Mouse (Mus musculus) heart, adult 2 months (tissue): ENCODE data around the gene Usp36. TPM values are rescaled to one million over a fixed set of nuclear protein-coding genes. Genes with fewer than 3 reads are reported as not detected.

Experiments used
- DNase-seq, 2 experiments: peaks; one replicate each; pipeline ENCODE4 v3.0.0; 2021
- H3K27ac ChIP-seq: fragments of 200-600 bp; 2 replicates; pipeline ENCODE4 v1.8.1; 2022
- H3K27me3 ChIP-seq: fragments of 200-500 bp; 2 replicates; pipeline ENCODE4 v1.6.1; 2012; ENCODE audit warnings: mild to moderate bottlenecking, low read length, inconsistent platforms, mixed read lengths; ENCODE audit not compliant: control insufficient read depth, insufficient read depth
- H3K36me3 ChIP-seq: fragments of 200-500 bp; 2 replicates; pipeline ENCODE4 v1.6.1; 2012; ENCODE audit warnings: low read length, inconsistent platforms; ENCODE audit not compliant: control insufficient read depth, insufficient read depth
- H3K4me1 ChIP-seq: fragments of 200-500 bp; 2 replicates; pipeline ENCODE4 v1.6.1; 2011; ENCODE audit warnings: low read length; ENCODE audit not compliant: control insufficient read depth, insufficient read depth
- H3K4me3 ChIP-seq: fragments of 200-600 bp; 2 replicates; pipeline ENCODE4 v1.8.1; 2022
- H3K79me2 ChIP-seq: fragments of 200-500 bp; replicated peaks from 2 replicates; pipeline ENCODE4 v1.6.1; 2012; ENCODE audit warnings: mild to moderate bottlenecking, inconsistent platforms, low read length, moderate library complexity, mixed read lengths; ENCODE audit not compliant: control insufficient read depth, insufficient read depth
- H3K9ac ChIP-seq: fragments of 200-500 bp; 2 replicates; pipeline ENCODE4 v1.6.1; 2012; ENCODE audit warnings: low read depth, mild to moderate bottlenecking, control low read depth, inconsistent platforms, low read length, mixed read lengths
- CTCF ChIP-seq: fragments of 200-600 bp; IDR thresholded peaks from 2 replicates; pipeline ENCODE4 v1.8.1; 2022; ENCODE audit warnings: antibody characterized with exemption, mild to moderate bottlenecking, moderate library complexity
- EP300 ChIP-seq: fragments of 200-500 bp; IDR thresholded peaks from 2 replicates; pipeline ENCODE4 v1.6.1; 2011; ENCODE audit warnings: low read depth, low read length, control low read depth; ENCODE audit not compliant: insufficient read depth
- POLR2A ChIP-seq: fragments of 200-500 bp; IDR thresholded peaks from 2 replicates; pipeline ENCODE4 v1.6.1; 2011; ENCODE audit warnings: mild to moderate bottlenecking, low read depth, low read length, control low read depth; ENCODE audit not compliant: insufficient read depth
- WGBS: fragments of 180-500 bp; shearing (Covaris S2); methylation state at CpG from one replicate; pipeline ENCODE4 v1.1.7; 2018; 5-methylcytosine and 5-hydroxymethylcytosine counted together
- intact Hi-C: fragments of 180-260 bp; cut with DNase I; formaldehyde crosslinking; loops from one replicate; pipeline ENCODE4 v1.15.1; 2025
- polyA plus RNA-seq: library from polyadenylated mRNA; depleted of rRNA; stranded (reverse); fragments of >200 nt; gene quantifications from 2 replicates; pipeline ENCODE4 v1.2.3, GENCODE M21; 2012
- total RNA-seq, 2 experiments: library from RNA; stranded (reverse); gene quantifications; 2 replicates each; pipeline ENCODE4 v1.2.3; 2021

Usp36 gene
- total and polyA plus RNA-seq, 3 experiments, result 10.3 to 15.5 (median 13.1) TPM

DNA sequence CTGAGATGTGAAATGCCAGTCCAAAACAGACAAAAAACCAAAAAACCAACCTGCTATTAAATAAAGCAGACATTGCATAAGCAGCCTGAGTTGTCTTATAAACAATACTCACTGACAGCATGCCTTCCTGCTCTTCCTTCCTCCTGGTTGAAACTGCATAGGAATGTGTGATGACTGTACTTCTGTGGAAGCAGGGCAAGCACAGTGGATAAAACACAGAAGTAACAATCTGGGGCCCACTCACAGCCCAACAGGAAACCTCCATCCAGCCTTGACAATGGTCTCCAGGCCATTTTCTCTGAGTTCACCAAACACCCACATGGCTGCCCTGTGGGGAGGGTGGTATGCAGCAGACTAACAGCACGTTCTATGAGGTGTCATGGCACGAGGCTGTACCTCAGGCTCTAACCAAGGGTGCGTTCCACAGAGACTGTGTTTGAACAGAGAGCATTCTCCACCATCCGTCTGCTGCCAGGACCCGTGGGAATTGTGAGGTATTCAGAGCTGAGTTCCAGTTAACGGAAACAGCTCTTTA is 67.6 kb downstream of the Usp36 start:
- Histone ChIP-seq H3K4me1 (peaks cover 30% of the 10 kb centered on the region), H3K9ac (no peak overlapping the region), H3K27ac (peak overlapping the region; percentile 51), H3K4me3 (no peak overlapping the region), H3K36me3 (peaks cover 4% of the 10 kb centered on the region), H3K27me3 (no peaks in the 10 kb centered on the region), H3K79me2 (peaks cover 12% of the 10 kb centered on the region)
- no peak for DNase-seq
- intact Hi-C loops, result loop anchor here (5.0 kb wide), 2 partner anchors 75 to 350 kb away; partner anchors contain the start of gene Tha1
- 35% methylated on average over 6 of the region's 6 CpGs for WGBS
- no peak for TF ChIP-seq POLR2A
- no peak for TF ChIP-seq CTCF
- no peak for TF ChIP-seq EP300

DNA sequence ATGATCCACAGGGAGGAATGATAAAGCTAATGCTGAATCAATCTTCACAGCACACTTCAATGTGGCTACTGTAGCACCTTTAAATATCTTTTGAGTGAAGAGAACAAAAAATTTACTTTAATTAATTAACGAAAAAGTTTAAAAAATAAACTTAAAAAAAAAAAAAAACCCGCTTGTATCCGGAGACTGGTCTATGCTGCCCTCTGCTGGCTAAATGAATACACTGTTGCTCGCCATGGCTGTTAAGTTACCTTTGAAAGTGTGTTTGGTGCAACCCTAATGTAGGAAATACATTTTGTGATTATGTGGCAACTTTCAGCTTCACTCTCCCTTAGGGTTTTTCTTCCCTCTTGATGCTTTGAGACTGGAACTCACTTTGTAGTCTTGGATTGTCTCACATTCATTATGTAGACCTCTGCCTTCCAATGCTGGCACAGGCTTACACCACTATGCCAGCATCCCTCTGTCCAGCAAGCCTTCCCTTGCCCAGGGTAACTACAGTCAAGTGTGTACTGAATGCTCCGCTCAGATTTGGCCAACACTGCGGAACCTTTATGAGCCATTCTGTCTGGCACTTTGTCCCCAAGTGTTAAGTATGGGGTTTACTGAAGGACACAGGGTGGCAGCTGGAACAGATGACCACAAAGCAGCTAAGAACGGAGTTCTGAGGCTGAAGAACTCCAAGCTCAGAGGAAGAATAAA is 69.3 kb downstream of the Usp36 start:
- Histone ChIP-seq H3K27me3 (no peaks in the 10 kb centered on the region), H3K9ac (no peak overlapping the region), H3K36me3 (peaks cover 10% of the 10 kb centered on the region; the same call in 1 of the 2 replicates), H3K4me1 (peaks cover 32% of the 10 kb centered on the region), H3K27ac (peak overlapping the region; percentile 53), H3K4me3 (no peak overlapping the region), H3K79me2 (0 out of 2 replicates have a peak, but pooled peaks cover 7% of the 10 kb centered on the region)
- 12% methylated on average over 7 of the region's 7 CpGs for WGBS
- peak; percentile 94 for TF ChIP-seq CTCF
- no peak for TF ChIP-seq EP300
- no peak for TF ChIP-seq POLR2A
- intact Hi-C loops, result loop anchor here (1.0 to 5.0 kb wide), 4 partner anchors 73 to 348 kb away; partner anchors contain the start of gene Tha1
- DNase-seq, result no peak

DNA sequence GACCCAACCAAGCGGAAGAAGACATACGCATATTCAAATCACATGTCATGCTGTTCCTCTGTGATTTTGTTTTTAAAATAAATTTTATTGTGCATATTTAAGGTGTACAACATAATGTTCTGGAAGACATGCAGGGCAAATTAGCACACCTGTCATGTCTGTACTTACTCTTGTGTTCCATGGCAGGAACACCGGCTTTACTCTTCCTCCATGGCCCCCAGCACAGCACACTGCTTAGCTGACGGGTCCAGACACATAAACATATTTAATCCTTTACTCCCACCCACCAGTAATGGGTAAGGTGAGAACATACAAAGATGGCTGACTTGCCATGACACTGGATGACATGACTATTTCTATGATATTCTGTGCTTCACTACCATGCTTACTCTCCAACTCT is 71.0 kb downstream of the Usp36 start:
- intact Hi-C loops, result loop anchor here (5.0 to 10.0 kb wide), 2 partner anchors 37 to 264 kb away; no protein-coding TSS in a partner anchor
- DNase-seq, result no peak

DNA sequence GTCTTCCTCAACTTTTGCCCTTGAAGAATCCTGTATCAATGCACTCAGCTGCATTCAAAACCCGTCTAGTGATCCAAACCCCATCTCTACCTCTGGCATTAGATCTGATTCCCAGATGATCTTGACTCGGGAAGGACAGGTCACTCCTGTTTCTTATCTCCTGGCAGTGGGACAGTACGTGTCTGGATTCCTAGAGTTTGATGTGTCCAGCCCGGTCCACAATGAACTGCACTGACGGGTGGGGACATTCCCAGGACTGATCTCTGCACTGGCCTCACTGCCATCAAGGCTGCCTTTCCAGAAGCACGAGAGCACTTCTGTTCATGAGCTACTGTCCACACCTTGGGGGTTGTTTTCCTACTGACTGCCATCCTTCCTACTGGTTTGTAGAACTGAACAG is 73.6 kb downstream of the Usp36 start:
- peaks cover 42% of the 10 kb centered on the region for H3K4me1 ChIP-seq
- peaks cover 9% of the 10 kb centered on the region; the same call in 1 of the 2 replicates for H3K79me2 ChIP-seq
- H3K27ac ChIP-seq, result peak overlapping the region; percentile 75
- H3K36me3 ChIP-seq, result peaks cover 15% of the 10 kb centered on the region
- no peaks in the 10 kb centered on the region for H3K27me3 ChIP-seq
- H3K9ac ChIP-seq, result peak overlapping the region; percentile 13; the same call in 1 of the 2 replicates
- intact Hi-C loops, result loop anchor here (5.0 to 10.0 kb wide), 2 partner anchors 34 to 262 kb away; no protein-coding TSS in a partner anchor
- TF ChIP-seq EP300 (peak; percentile 76), POLR2A (no peak)
- 10% methylated on average over 6 of the region's 6 CpGs for WGBS
- H3K4me3 ChIP-seq, result no peak overlapping the region
- DNase-seq, result peak in 1 of 2 experiments; percentile 50

More for the DNA sequence above, 71.0 kb downstream of the Usp36 start:
- peaks cover 13% of the 10 kb centered on the region for H3K36me3 ChIP-seq
- TF ChIP-seq CTCF (no peak), EP300 (no peak), POLR2A (no peak)
- H3K9ac ChIP-seq, result no peak overlapping the region
- peaks cover 7% of the 10 kb centered on the region; the same call in 1 of the 2 replicates for H3K79me2 ChIP-seq
- WGBS, result 97% methylated on average over 4 of the region's 4 CpGs
- peaks cover 40% of the 10 kb centered on the region for H3K4me1 ChIP-seq
- H3K27me3 ChIP-seq, result no peaks in the 10 kb centered on the region
- no peak overlapping the region for H3K4me3 ChIP-seq
- H3K27ac ChIP-seq, result no peak overlapping the region; the same call in 1 of the 2 replicates

DNA sequence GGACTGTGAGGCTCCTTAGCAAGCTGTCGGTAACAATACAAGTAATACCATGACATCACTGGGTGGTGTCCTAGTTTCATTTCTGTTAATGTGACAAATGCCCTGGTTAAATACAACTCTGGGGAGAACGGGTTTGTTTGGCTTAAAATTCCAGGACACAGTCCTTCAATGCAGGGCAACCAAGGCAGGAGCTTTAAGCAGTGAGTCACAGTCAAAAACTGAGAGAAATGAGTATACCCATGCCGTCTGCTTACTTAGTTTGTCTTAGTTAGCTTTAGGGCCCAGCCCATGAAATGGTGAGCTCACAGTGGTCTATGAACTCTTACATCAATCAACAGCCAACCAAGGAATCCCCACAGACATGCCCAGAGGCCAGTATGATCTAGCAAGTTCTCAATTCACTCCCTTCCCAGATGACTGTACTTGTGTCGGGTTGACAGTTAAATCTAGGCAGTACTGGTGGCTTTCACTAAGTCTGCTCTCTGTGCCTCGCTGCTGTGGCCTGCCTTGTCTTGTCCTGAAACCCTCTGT is 74.1 kb downstream of the Usp36 start:
- intact Hi-C loops, result loop anchor here (5.0 to 10.0 kb wide), 2 partner anchors 34 to 261 kb away; no protein-coding TSS in a partner anchor
- no peak for DNase-seq
- Histone ChIP-seq H3K4me1 (peaks cover 46% of the 10 kb centered on the region), H3K79me2 (peaks cover 9% of the 10 kb centered on the region; the same call in 1 of the 2 replicates), H3K27me3 (no peaks in the 10 kb centered on the region), H3K9ac (peak overlapping the region; percentile 13; the same call in 1 of the 2 replicates), H3K4me3 (no peak overlapping the region), H3K36me3 (peaks cover 15% of the 10 kb centered on the region), H3K27ac (peak overlapping the region; percentile 75)
- no peak for TF ChIP-seq EP300
- TF ChIP-seq POLR2A, result 0 out of 2 replicates have a peak, but pooled peaks have one; percentile 12
- 23% methylated on average over 5 of the region's 5 CpGs for WGBS
